Mouse (Mus musculus) bone marrow macrophage, adult 2 months (primary cell): ENCODE results near the gene Sox15.

Experiments used
- CTCF ChIP-seq: IDR thresholded peaks from 2 replicates; pipeline ENCODE4 v1.5.1; 2012; ENCODE audit warnings: low read depth, mild to moderate bottlenecking, low read length, moderate library complexity
- POLR2A ChIP-seq: IDR thresholded peaks from 2 replicates; pipeline ENCODE4 v1.6.1; 2012; ENCODE audit warnings: mild to moderate bottlenecking, low read depth, low read length, borderline replicate concordance

GRCm38 (mm10) chr11:69606491-69606795 lies 48.7 kb upstream of the Sox15 start:
- no peak for TF ChIP-seq CTCF
- no peak for TF ChIP-seq POLR2A
